Mouse (Mus musculus) embryonic facial prominence, embryonic 14.5 days (tissue): ENCODE results near the gene H2-Ab1. TPM values are rescaled to one million over a fixed set of nuclear protein-coding genes. Genes with fewer than 3 reads are reported as not detected.
A peak's percentile ranks its signal among the peaks of the same experiment; 100 is the strongest.

ENCODE experiments used
- ATAC-seq: fragments of 200-750 bp; cut with Nextera tagmentation; 2 replicates; pipeline ENCODE4 v1.8.0; 2017; ENCODE audit warnings: low read depth, moderate number of reproducible peaks, moderate TSS enrichment
- DNase-seq: peaks from one replicate; pipeline ENCODE4 v3.0.0-alpha.2; 2015; ENCODE audit warnings: low spot score
- H3K27ac ChIP-seq: fragments of 300-500 bp; sonication (generic); replicated peaks from 2 replicates; pipeline ENCODE4 v1.5.1; 2014; ENCODE audit warnings: low read depth, mild to moderate bottlenecking, low read length, moderate library complexity
- H3K27me3 ChIP-seq: fragments of 300-500 bp; sonication (generic); replicated peaks from 2 replicates; pipeline ENCODE4 v1.6.1; 2014; ENCODE audit warnings: low read length; ENCODE audit not compliant: control insufficient read depth, insufficient read depth
- H3K36me3 ChIP-seq: fragments of 300-500 bp; sonication (generic); 2 replicates; pipeline ENCODE4 v1.6.1; 2014; ENCODE audit warnings: low read length, mixed read lengths; ENCODE audit not compliant: control insufficient read depth, insufficient read depth
- H3K4me1 ChIP-seq: fragments of 300-500 bp; sonication (generic); 2 replicates; pipeline ENCODE4 v1.6.1; 2014; ENCODE audit warnings: antibody characterized with exemption, low read length; ENCODE audit not compliant: control insufficient read depth, insufficient read depth
- H3K4me2 ChIP-seq: fragments of 300-500 bp; sonication (generic); 2 replicates; pipeline ENCODE4 v1.6.1; 2014; ENCODE audit warnings: low read depth, mild to moderate bottlenecking, low read length, moderate library complexity, mixed read lengths
- H3K4me3 ChIP-seq: fragments of 300-500 bp; sonication (generic); 2 replicates; pipeline ENCODE4 v1.5.1; 2014; ENCODE audit warnings: low read depth, mild to moderate bottlenecking, low read length
- H3K9ac ChIP-seq: fragments of 300-500 bp; sonication (generic); 2 replicates; pipeline ENCODE4 v1.6.1; 2014; ENCODE audit warnings: low read depth, mild to moderate bottlenecking, low read length, moderate library complexity, mixed read lengths
- H3K9me3 ChIP-seq: fragments of 300-500 bp; sonication (generic); 2 replicates; pipeline ENCODE4 v1.6.1; 2016; ENCODE audit warnings: low read length; ENCODE audit not compliant: control insufficient read depth
- WGBS: fragments of 180-500 bp; shearing (Covaris S2); extraction: QIAGEN DNeasy Blood & Tissue Kit; methylation state at CpG from one replicate; pipeline ENCODE4 v1.1.7; 2014; 5-methylcytosine and 5-hydroxymethylcytosine counted together
- polyA plus RNA-seq: library from polyadenylated mRNA; unstranded; fragments of >200 nt; fragmentation: Nextera tagmentation; extraction: Ambion mirVana; gene quantifications from 2 replicates; pipeline ENCODE4 v1.2.1, GENCODE M21; 2014

Gene H2-Ab1
- polyA plus RNA-seq, 1 experiment from 2014 or later: 9.4 TPM

- no peaks in the 10 kb centered on the region; the same call in 1 of the 2 replicates for H3K4me1 ChIP-seq
- H3K4me3 ChIP-seq: no peak overlapping the region
- H3K36me3 ChIP-seq: no peaks in the 10 kb centered on the region
- H3K27me3 ChIP-seq: no peaks in the 10 kb centered on the region
- no peak overlapping the region for H3K9ac ChIP-seq
- WGBS: 15% methylated on average over 8 of the region's 8 CpGs
- H3K27ac ChIP-seq: no peak overlapping the region
- ATAC-seq (peak; percentile 92), DNase-seq (peak; percentile 90)
- no peak overlapping the region for H3K4me2 ChIP-seq
- no peaks in the 10 kb centered on the region for H3K9me3 ChIP-seq
Measured at GRCm38 (mm10) chr17:34291609-34292008, 34.1 kb downstream of the H2-Ab1 start.

GRCm38 (mm10) chr17:34292570-34292969, 35.1 kb downstream of the H2-Ab1 start:
- no peak overlapping the region for H3K27ac ChIP-seq
- no peak overlapping the region for H3K9ac ChIP-seq
- H3K9me3 ChIP-seq: no peaks in the 10 kb centered on the region
- no peak for ATAC-seq
- no peaks in the 10 kb centered on the region for H3K27me3 ChIP-seq
- no peak for DNase-seq
- no peaks in the 10 kb centered on the region for H3K36me3 ChIP-seq
- H3K4me1 ChIP-seq: no peaks in the 10 kb centered on the region; the same call in 1 of the 2 replicates
- H3K4me3 ChIP-seq: no peak overlapping the region
- 88% methylated on average over 4 of the region's 4 CpGs for WGBS
- H3K4me2 ChIP-seq: no peak overlapping the region

GRCm38 (mm10) chr17:34293533-34293932, 36.0 kb downstream of the H2-Ab1 start:
- no peak overlapping the region for H3K4me3 ChIP-seq
- H3K27me3 ChIP-seq: no peaks in the 10 kb centered on the region
- H3K4me1 ChIP-seq: no peaks in the 10 kb centered on the region; the same call in 1 of the 2 replicates
- H3K9ac ChIP-seq: no peak overlapping the region
- DNase-seq (no peak), ATAC-seq (no peak)
- no peaks in the 10 kb centered on the region for H3K36me3 ChIP-seq
- WGBS: 61% methylated on average over 2 of the region's 2 CpGs
- H3K9me3 ChIP-seq: no peaks in the 10 kb centered on the region
- H3K4me2 ChIP-seq: no peak overlapping the region
- no peak overlapping the region for H3K27ac ChIP-seq

- H3K36me3 ChIP-seq: no peaks in the 10 kb centered on the region
- no peak overlapping the region for H3K27ac ChIP-seq
- no peak overlapping the region for H3K4me3 ChIP-seq
- 66% methylated on average over 4 of the region's 4 CpGs for WGBS
- H3K4me2 ChIP-seq: no peak overlapping the region
- H3K27me3 ChIP-seq: no peaks in the 10 kb centered on the region
- no peaks in the 10 kb centered on the region for H3K9me3 ChIP-seq
- ATAC-seq: no peak
- no peaks in the 10 kb centered on the region; the same call in 1 of the 2 replicates for H3K4me1 ChIP-seq
- no peak for DNase-seq
- no peak overlapping the region for H3K9ac ChIP-seq
Measured at GRCm38 (mm10) chr17:34294249-34294648, 36.8 kb downstream of the H2-Ab1 start.

GRCm38 (mm10) chr17:34295307-34295706, 37.8 kb downstream of the H2-Ab1 start:
- no peak overlapping the region for H3K27ac ChIP-seq
- no peaks in the 10 kb centered on the region for H3K27me3 ChIP-seq
- H3K4me3 ChIP-seq: no peak overlapping the region
- H3K36me3 ChIP-seq: no peaks in the 10 kb centered on the region
- ATAC-seq (no peak), DNase-seq (no peak)
- no peaks in the 10 kb centered on the region; the same call in 1 of the 2 replicates for H3K4me1 ChIP-seq
- no peaks in the 10 kb centered on the region for H3K9me3 ChIP-seq
- no peak overlapping the region for H3K4me2 ChIP-seq
- no peak overlapping the region for H3K9ac ChIP-seq

GRCm38 (mm10) chr17:34295891-34296794, 38.7 kb downstream of the H2-Ab1 start:
- ATAC-seq (peak; percentile 85; the same call in 1 of the 2 replicates), DNase-seq (peak; percentile 83)
- Histone ChIP-seq H3K36me3 (no peaks in the 10 kb centered on the region), H3K4me2 (peak overlapping the region; percentile 49), H3K4me1 (no peaks in the 10 kb centered on the region; the same call in 1 of the 2 replicates), H3K27me3 (no peaks in the 10 kb centered on the region), H3K27ac (no peak overlapping the region), H3K9ac (no peak overlapping the region), H3K4me3 (peak overlapping the region; percentile 27), H3K9me3 (no peaks in the 10 kb centered on the region)
- WGBS: 20% methylated on average over 23 of the region's 23 CpGs

GRCm38 (mm10) chr17:34299356-34299755, 41.9 kb downstream of the H2-Ab1 start:
- Histone ChIP-seq H3K4me1 (no peaks in the 10 kb centered on the region; the same call in 1 of the 2 replicates), H3K27ac (no peak overlapping the region), H3K9ac (no peak overlapping the region), H3K36me3 (no peaks in the 10 kb centered on the region), H3K27me3 (no peaks in the 10 kb centered on the region), H3K4me2 (no peak overlapping the region), H3K9me3 (no peaks in the 10 kb centered on the region), H3K4me3 (no peak overlapping the region)
- 56% methylated on average over 3 of the region's 3 CpGs for WGBS
- ATAC-seq (no peak), DNase-seq (no peak)

- Histone ChIP-seq H3K4me3 (no peak overlapping the region), H3K4me2 (no peak overlapping the region), H3K9me3 (no peaks in the 10 kb centered on the region), H3K27ac (no peak overlapping the region), H3K9ac (no peak overlapping the region), H3K4me1 (no peaks in the 10 kb centered on the region; the same call in 1 of the 2 replicates), H3K36me3 (no peaks in the 10 kb centered on the region), H3K27me3 (no peaks in the 10 kb centered on the region)
- ATAC-seq (no peak), DNase-seq (no peak)
- WGBS: 88% methylated on average over 8 of the region's 8 CpGs
Measured at GRCm38 (mm10) chr17:34300071-34300470, 42.6 kb downstream of the H2-Ab1 start.
